ENCODE assay signal across 7 mouse cellular contexts in the genomic region with DNA sequence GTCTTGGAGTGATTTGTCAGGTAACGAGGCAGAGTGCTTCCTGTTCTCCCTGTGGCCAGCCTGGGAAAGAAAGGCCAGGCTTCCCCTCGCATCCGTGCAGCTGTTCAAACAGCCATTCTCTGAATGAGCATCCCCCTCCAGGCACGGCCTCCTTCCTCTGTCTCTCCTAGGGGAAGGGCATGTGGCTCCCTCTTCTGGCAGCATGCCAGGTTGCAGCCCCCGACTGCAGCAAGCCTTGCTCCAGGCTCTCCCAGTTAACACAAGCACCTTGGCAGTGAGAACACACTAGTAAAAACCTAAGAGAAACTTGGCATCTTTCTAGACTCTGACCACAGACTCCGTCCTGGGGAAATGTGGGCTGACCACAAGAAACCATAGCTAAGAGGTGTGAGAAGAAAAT. TPM values are rescaled to one million over a fixed set of nuclear protein-coding genes. Genes with fewer than 3 reads are reported as not detected.
A peak's percentile ranks its signal among the peaks of the same experiment; 100 is the strongest.
DNase-seq lines count a peak whose midpoint lies in the region; ATAC-seq lines count a peak whose summit lies in the region.

No protein-coding gene starts in this region.

- no peaks in the 10 kb centered on the region for H3K9me3 ChIP-seq in intestine, embryonic 14.5 days (ENCODE audit: control insufficient read depth, low read length)
- H3K9me3 ChIP-seq in limb, embryonic 11.5 days (ENCODE audit: control insufficient read depth, low read length): no peaks in the 10 kb centered on the region
- H3K9me3 ChIP-seq in stomach, embryonic 16.5 days (replicated peaks; ENCODE audit: control insufficient read depth, low read length): no peaks in the 10 kb centered on the region

- no peak overlapping the region for H3K9ac ChIP-seq in intestine, embryonic 14.5 days (ENCODE audit: low read length)
- H3K9ac ChIP-seq in limb, embryonic 11.5 days (ENCODE audit: low read length): no peak overlapping the region
- H3K9ac ChIP-seq in stomach, embryonic 16.5 days (ENCODE audit: low read length): no peak overlapping the region

- peak; percentile 45 to 58 for DNase-seq in CD8-positive naive resting alpha-beta T cell, adult 2 months (ENCODE audit: low read depth in 2 of 2, low spot score in 2 of 2)
- DNase-seq in MN1 (ENCODE audit: low spot score): peak; percentile 87
- DNase-seq in fibroblast of lung, adult 2 months (ENCODE audit: low read depth): peak; percentile 36
- DNase-seq in intestine, embryonic 14.5 days (ENCODE audit: low spot score): peak; percentile 88
- DNase-seq in limb, embryonic 11.5 days (ENCODE audit: low spot score): peak; percentile 94
- peak; percentile 60 for DNase-seq in naive thymus-derived CD4-positive, alpha-beta T cell, adult 2 months (ENCODE audit: low read depth)

- no peak overlapping the region for H3K4me3 ChIP-seq in intestine, embryonic 14.5 days (ENCODE audit: low read depth, low read length)
- no peak overlapping the region for H3K4me3 ChIP-seq in limb, embryonic 11.5 days (ENCODE audit: low read depth, low read length)
- H3K4me3 ChIP-seq in stomach, embryonic 16.5 days (replicated peaks; ENCODE audit: low read length): no peak overlapping the region

- no peak overlapping the region for H3K4me2 ChIP-seq in intestine, embryonic 14.5 days (ENCODE audit: low read length)
- no peak overlapping the region for H3K4me2 ChIP-seq in limb, embryonic 11.5 days (ENCODE audit: low read depth, severe bottlenecking)
- no peak overlapping the region for H3K4me2 ChIP-seq in stomach, embryonic 16.5 days (ENCODE audit: low read depth, low read length)

- 14% methylated on average over 6 of the region's 6 CpGs for WGBS in intestine, embryonic 14.5 days
- 19% methylated on average over 6 of the region's 6 CpGs for WGBS in limb, embryonic 11.5 days
- WGBS in stomach, embryonic 16.5 days: 18% methylated on average over 6 of the region's 6 CpGs

- no peaks in the 10 kb centered on the region for H3K27me3 ChIP-seq in intestine, embryonic 14.5 days (replicated peaks; ENCODE audit: control insufficient read depth, insufficient read depth, low read length)
- H3K27me3 ChIP-seq in limb, embryonic 11.5 days (ENCODE audit: control insufficient read depth, insufficient read depth, low read length): no peaks in the 10 kb centered on the region
- no peaks in the 10 kb centered on the region for H3K27me3 ChIP-seq in stomach, embryonic 16.5 days (ENCODE audit: control insufficient read depth, insufficient read depth, low read length)

- ATAC-seq in intestine, embryonic 14.5 days (replicated peaks; ENCODE audit: low FRiP score, low TSS enrichment, low read depth): peak; percentile 61; the same call in 1 of the 2 replicates
- 0 out of 2 replicates have a peak, but pooled peaks have one; percentile 36 for ATAC-seq in limb, embryonic 11.5 days (ENCODE audit: insufficient number of reproducible peaks, low FRiP score, low TSS enrichment, low read depth)
- peak; percentile 76 for ATAC-seq in stomach, embryonic 16.5 days (ENCODE audit: insufficient read depth, low FRiP score)

- H3K4me1 ChIP-seq in intestine, embryonic 14.5 days (replicated peaks; ENCODE audit: control insufficient read depth, insufficient read depth, low read length): peaks cover 4% of the 10 kb centered on the region; the same call in 1 of the 2 replicates
- peaks cover 18% of the 10 kb centered on the region for H3K4me1 ChIP-seq in limb, embryonic 11.5 days (ENCODE audit: control insufficient read depth, insufficient read depth, low read length)
- no peaks in the 10 kb centered on the region for H3K4me1 ChIP-seq in stomach, embryonic 16.5 days (ENCODE audit: control insufficient read depth, insufficient read depth, low read length)

- peaks cover 88% of the 10 kb centered on the region for H3K36me3 ChIP-seq in intestine, embryonic 14.5 days (ENCODE audit: control insufficient read depth, insufficient read depth, low read length)
- peaks cover 7% of the 10 kb centered on the region; the same call in 1 of the 2 replicates for H3K36me3 ChIP-seq in limb, embryonic 11.5 days (ENCODE audit: control insufficient read depth, insufficient read depth, low read length)
- H3K36me3 ChIP-seq in stomach, embryonic 16.5 days (ENCODE audit: control insufficient read depth, insufficient read depth, low read length): peaks cover 22% of the 10 kb centered on the region

- 0 out of 2 replicates have a peak overlapping the region, but pooled peaks have one; percentile 33 for H3K27ac ChIP-seq in intestine, embryonic 14.5 days (ENCODE audit: low read depth)
- H3K27ac ChIP-seq in limb, embryonic 11.5 days (replicated peaks; ENCODE audit: low read depth, low read length): no peak overlapping the region; the same call in 1 of the 2 replicates
- no peak overlapping the region for H3K27ac ChIP-seq in stomach, embryonic 16.5 days (ENCODE audit: low read length)

RNA-seq across cellular contexts. Expression of a gene that starts 9.6 kb away (rescaled TPM):
- 300 and 305 TPM in 2 replicates for polyA plus RNA-seq in intestine, embryonic 14.5 days (2014; fragmentation: Nextera tagmentation; extraction: Ambion mirVana)
- 240 and 256 TPM in 2 replicates for polyA plus RNA-seq in limb, embryonic 11.5 days (2014; fragmentation: Nextera tagmentation; extraction: Ambion mirVana)
- 209 and 221 TPM in 2 replicates for polyA plus RNA-seq in stomach, embryonic 16.5 days (2015; fragmentation: Nextera tagmentation; extraction: Ambion mirVana)

RNA-seq across cellular contexts. Expression of a gene that starts 36.2 kb away (rescaled TPM):
- 9.2 and 9.9 TPM in 2 replicates for polyA plus RNA-seq in intestine, embryonic 14.5 days (2014; fragmentation: Nextera tagmentation; extraction: Ambion mirVana)
- polyA plus RNA-seq in limb, embryonic 11.5 days (2014; fragmentation: Nextera tagmentation; extraction: Ambion mirVana): 11.7 and 13.7 TPM in 2 replicates
- polyA plus RNA-seq in stomach, embryonic 16.5 days (2015; fragmentation: Nextera tagmentation; extraction: Ambion mirVana): 20.8 and 22.4 TPM in 2 replicates

RNA-seq across cellular contexts. Expression of a gene that starts 47.1 kb away (rescaled TPM):
- polyA plus RNA-seq in intestine, embryonic 14.5 days (2014; fragmentation: Nextera tagmentation; extraction: Ambion mirVana): 1.1 and 2.0 TPM in 2 replicates
- 1.5 and 1.8 TPM in 2 replicates for polyA plus RNA-seq in limb, embryonic 11.5 days (2014; fragmentation: Nextera tagmentation; extraction: Ambion mirVana)
- 1.1 and 1.3 TPM in 2 replicates for polyA plus RNA-seq in stomach, embryonic 16.5 days (2015; fragmentation: Nextera tagmentation; extraction: Ambion mirVana)

Comparison
In these comparisons a context has a peak if more than half of its experiments do, and no peak if none do; other contexts are left out.
1. DNase-seq: peak in every context shown above with its lines; median percentile 94 in limb, embryonic 11.5 days; 88 in intestine, embryonic 14.5 days; 87 in MN1; 60 in naive thymus-derived CD4-positive, alpha-beta T cell, adult 2 months; 52 in CD8-positive naive resting alpha-beta T cell, adult 2 months; 36 in fibroblast of lung, adult 2 months.